Mouse (Mus musculus): Measurements from ENCODE around the gene Fubp1. TPM values are rescaled to one million over a fixed set of nuclear protein-coding genes. Genes with fewer than 3 reads are reported as not detected.

The Fubp1 gene
- 58.2 and 75.3 TPM in 2 replicates for polyA plus RNA-seq (2012; rRNA removed; ENCODE audit: low replicate concordance)

DNA sequence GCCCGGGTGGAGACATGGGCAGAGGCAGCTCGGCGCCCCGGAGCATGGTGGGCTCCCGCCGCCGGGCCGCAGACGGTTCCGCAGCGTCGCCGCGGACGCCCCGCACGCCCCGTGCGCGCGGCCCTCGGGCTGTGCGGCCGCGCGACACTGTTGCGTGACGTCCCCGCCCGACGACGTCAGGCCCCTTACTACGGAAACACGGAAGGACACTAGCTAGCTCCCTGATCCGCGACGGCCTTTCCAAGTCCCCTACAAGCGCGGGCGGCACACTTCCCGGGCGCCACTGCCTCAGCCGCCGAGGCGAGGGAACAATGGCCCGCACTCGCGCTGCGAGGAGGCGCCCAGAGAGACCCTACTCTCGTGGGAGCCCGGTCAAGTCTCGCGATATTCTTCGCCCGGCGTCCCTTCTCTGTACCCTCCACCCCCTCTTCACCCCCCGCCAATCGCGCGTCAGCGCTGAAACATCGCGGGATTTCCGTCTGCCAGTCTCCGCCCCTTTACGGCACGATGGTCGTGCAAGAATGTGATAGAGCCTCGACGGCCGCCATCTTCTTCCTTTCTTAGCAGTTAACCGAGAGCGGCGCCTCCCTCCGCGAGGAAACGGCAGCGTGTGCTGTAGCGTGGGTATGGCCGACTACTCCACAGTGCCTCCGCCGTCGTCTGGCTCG, at the start of gene Fubp1, which contains the start of gene Dnajb4:
Fubp1 (plus strand) TSS at position 456 of the 668 bp plus-strand sequence.
Dnajb4 (minus strand) TSS at position 336 of the 668 bp plus-strand sequence.

DNA sequence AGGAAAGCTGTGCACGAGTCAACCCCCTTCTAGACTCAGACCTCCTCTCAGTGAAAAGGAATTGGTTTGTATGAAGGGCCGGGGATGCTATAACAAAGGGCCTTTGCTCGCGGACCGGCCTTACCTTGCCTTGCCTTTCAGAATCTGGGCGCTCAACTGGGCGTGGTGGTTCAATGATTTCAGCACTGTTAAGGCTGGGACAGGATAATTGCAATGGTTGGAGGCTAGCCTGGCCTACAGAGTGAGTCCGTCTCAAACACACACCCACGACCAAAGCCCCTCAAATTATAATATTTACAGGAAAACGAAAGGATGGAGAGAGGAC, 44.2 kb upstream of the Fubp1 start, which contains the start of gene Gipc2:
Gipc2 (minus strand) TSS at position 132 of the 325 bp plus-strand sequence.

DNA sequence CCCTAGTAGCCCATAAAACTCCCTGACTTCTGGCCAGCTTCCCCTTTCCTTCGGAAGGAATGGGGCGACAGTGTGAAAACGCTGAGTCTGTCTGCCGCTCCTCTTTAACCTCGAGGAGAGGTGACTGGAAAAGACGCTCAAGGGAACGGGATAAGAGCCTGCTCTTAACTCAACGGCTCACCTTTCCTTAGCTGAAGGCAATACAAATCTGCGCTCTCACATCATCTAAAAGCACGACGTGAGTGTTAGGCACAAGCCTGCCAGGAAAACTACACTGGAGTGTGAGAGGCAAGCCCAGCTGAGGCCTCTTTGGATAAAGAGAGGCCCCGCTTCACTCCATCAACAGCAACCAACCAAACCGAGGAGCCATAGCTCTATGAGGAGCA, 55.8 kb downstream of the Fubp1 start, which contains the start of gene Nexn:
Nexn (minus strand) TSS at position 315 of the 386 bp plus-strand sequence.

Other genes starting within 250 kb of the Fubp1 start
- 18.0 and 23.6 TPM in 2 replicates for gene Gipc2, start 44.2 kb upstream of the Fubp1 start, polyA plus RNA-seq (2012; rRNA removed; ENCODE audit: low replicate concordance)
- 4.3 and 11.0 TPM in 2 replicates for gene Dnajb4, start 120 bp upstream of the Fubp1 start, polyA plus RNA-seq (2012; rRNA removed; ENCODE audit: low replicate concordance)
- 0.59 TPM in 1 of 2 replicates, not detected in the other for gene Nexn, start 55.9 kb downstream of the Fubp1 start, polyA plus RNA-seq (2012; rRNA removed; ENCODE audit: low replicate concordance)
- gene Miga1, start 130.0 kb downstream of the Fubp1 start, polyA plus RNA-seq (2012; rRNA removed; ENCODE audit: low replicate concordance), result 3.0 and 4.6 TPM in 2 replicates
- 5.6 and 16.9 TPM in 2 replicates for gene Usp33, start 136.1 kb downstream of the Fubp1 start, polyA plus RNA-seq (2012; rRNA removed; ENCODE audit: low replicate concordance)
- 15.2 and 27.8 TPM in 2 replicates for gene Zzz3, start 185.1 kb downstream of the Fubp1 start, polyA plus RNA-seq (2012; rRNA removed; ENCODE audit: low replicate concordance)

Measured in mammary gland, adult 2 months (tissue).